Mouse (Mus musculus): Measurements from ENCODE around the gene Gm10717.
"Not testable (repeated sequence)": the region's sequence is repeated elsewhere in the genome, so short reads cannot be mapped to it uniquely, and the experiment has no call there.

The Gm10717 gene

GRCm38 (mm10) chr9:3024912-3025467, at the start of gene Gm10717:
Gene Gm10717, plus strand, starts transcription at chr9:3025417.
- peak; percentile 45 to 58 for DNase-seq (ENCODE audit: low spot score in 2 of 2)

- peak in 1 of 2 experiments; percentile 25 for DNase-seq (ENCODE audit: low spot score in 2 of 2)
These were observed 24.7 kb upstream of the Gm10717 start, which contains the start of gene Gm10722 for GRCm38 (mm10) chr9:3000445-3000972. Gene Gm10722, plus strand, starts transcription at chr9:3000922.

GRCm38 (mm10) chr9:3001006-3001405, 24.2 kb upstream of the Gm10717 start:
- DNase-seq (ENCODE audit: low spot score in 2 of 2), result peak in 1 of 2 experiments; percentile 26

GRCm38 (mm10) chr9:3001948-3002659, 23.1 kb upstream of the Gm10717 start:
- DNase-seq (ENCODE audit: low spot score in 2 of 2), result peak; percentile 98 to 99

GRCm38 (mm10) chr9:3002794-3003396, 22.3 kb upstream of the Gm10717 start, which contains the start of gene Gm11168:
Gene Gm11168, plus strand, starts transcription at chr9:3003346.
- DNase-seq (ENCODE audit: low spot score in 2 of 2), result not testable (repeated sequence)

- DNase-seq (ENCODE audit: low spot score in 2 of 2), result not testable (repeated sequence)
These were observed 19.0 kb upstream of the Gm10717 start for GRCm38 (mm10) chr9:3006179-3006578.

GRCm38 (mm10) chr9:3006636-3007035, 18.6 kb upstream of the Gm10717 start:
- peak; percentile 86 to 95 for DNase-seq (ENCODE audit: low spot score in 2 of 2)

GRCm38 (mm10) chr9:3007272-3007671, 17.9 kb upstream of the Gm10717 start:
- not testable (repeated sequence) for DNase-seq (ENCODE audit: low spot score in 2 of 2)

GRCm38 (mm10) chr9:3009331-3009730, 15.9 kb upstream of the Gm10717 start:
- DNase-seq (ENCODE audit: low spot score in 2 of 2), result not testable (repeated sequence)

- not testable (repeated sequence) for DNase-seq (ENCODE audit: low spot score in 2 of 2)
These were observed 13.1 kb upstream of the Gm10717 start for GRCm38 (mm10) chr9:3012054-3012621.

GRCm38 (mm10) chr9:3012733-3013279, 12.4 kb upstream of the Gm10717 start, which contains the start of gene Gm10721:
Gene Gm10721, plus strand, starts transcription at chr9:3013140.
- not testable (repeated sequence) for DNase-seq (ENCODE audit: low spot score in 2 of 2)

GRCm38 (mm10) chr9:3015354-3015753, 9.9 kb upstream of the Gm10717 start, which contains the start of gene Gm10720:
Gene Gm10720, plus strand, starts transcription at chr9:3015654.
- not testable (repeated sequence) for DNase-seq (ENCODE audit: low spot score in 2 of 2)

- DNase-seq (ENCODE audit: low spot score in 2 of 2), result peak in 1 of 2 experiments; percentile 16
These were observed 9.3 kb upstream of the Gm10717 start for GRCm38 (mm10) chr9:3015896-3016295.

- DNase-seq (ENCODE audit: low spot score in 2 of 2), result not testable (repeated sequence)
These were observed 8.1 kb upstream of the Gm10717 start, which contains the start of gene Gm10719 for GRCm38 (mm10) chr9:3017108-3017507. Gene Gm10719, plus strand, starts transcription at chr9:3017408.

GRCm38 (mm10) chr9:3018944-3019343, 6.3 kb upstream of the Gm10717 start:
- peak; percentile 88 to 89 for DNase-seq (ENCODE audit: low spot score in 2 of 2)

GRCm38 (mm10) chr9:3019835-3020727, 5.1 kb upstream of the Gm10717 start:
- peak; percentile 76 to 85 for DNase-seq (ENCODE audit: low spot score in 2 of 2)

GRCm38 (mm10) chr9:3022316-3023008, 2.8 kb upstream of the Gm10717 start:
- peak; percentile 65 to 72 for DNase-seq (ENCODE audit: low spot score in 2 of 2)

GRCm38 (mm10) chr9:3023312-3023984, 1.8 kb upstream of the Gm10717 start, which contains the start of gene Gm10718:
Gene Gm10718, plus strand, starts transcription at chr9:3023547.
- peak; percentile 19 to 26 for DNase-seq (ENCODE audit: low spot score in 2 of 2)
